Mouse (Mus musculus) hindbrain, embryonic 12.5 days (tissue): Measurements from ENCODE around the gene Exoc6b. TPM values are rescaled to one million over a fixed set of nuclear protein-coding genes. Genes with fewer than 3 reads are reported as not detected.

Experiments used
- ATAC-seq: fragments of 200-750 bp; cut with Nextera tagmentation; 2 replicates; pipeline ENCODE4 v1.8.0; 2017; ENCODE audit warnings: moderate TSS enrichment; ENCODE audit not compliant: low FRiP score
- H3K27ac ChIP-seq: fragments of 300-500 bp; sonication (generic); 2 replicates; pipeline ENCODE4 v1.5.1; 2016; ENCODE audit warnings: mild to moderate bottlenecking
- H3K27me3 ChIP-seq: fragments of 300-500 bp; sonication (generic); 2 replicates; pipeline ENCODE4 v1.6.1; 2016; ENCODE audit warnings: mild to moderate bottlenecking
- H3K36me3 ChIP-seq: fragments of 300-500 bp; sonication (generic); 2 replicates; pipeline ENCODE4 v1.6.1; 2016; ENCODE audit warnings: mild to moderate bottlenecking
- H3K4me1 ChIP-seq: fragments of 300-500 bp; sonication (generic); 2 replicates; pipeline ENCODE4 v1.6.1; 2016
- H3K4me2 ChIP-seq: fragments of 300-500 bp; sonication (generic); replicated peaks from 2 replicates; pipeline ENCODE4 v1.6.1; 2016; ENCODE audit warnings: mild to moderate bottlenecking
- H3K4me3 ChIP-seq: fragments of 300-500 bp; sonication (generic); 2 replicates; pipeline ENCODE4 v1.5.1; 2016; ENCODE audit warnings: mild to moderate bottlenecking
- H3K9ac ChIP-seq: fragments of 300-500 bp; sonication (generic); 2 replicates; pipeline ENCODE4 v1.6.1; 2016; ENCODE audit warnings: mild to moderate bottlenecking, moderate library complexity
- H3K9me3 ChIP-seq: fragments of 300-500 bp; sonication (generic); replicated peaks from 2 replicates; pipeline ENCODE4 v1.6.1; 2016; ENCODE audit warnings: mild to moderate bottlenecking
- WGBS: fragments of 180-500 bp; shearing (Covaris S2); methylation state at CpG from one replicate; pipeline ENCODE4 v1.1.7; 2016; 5-methylcytosine and 5-hydroxymethylcytosine counted together
- polyA plus RNA-seq: library from polyadenylated mRNA; unstranded; fragments of >200 nt; fragmentation: Nextera tagmentation; extraction: Ambion mirVana; gene quantifications from 2 replicates; pipeline ENCODE4 v1.2.1, GENCODE M21; 2016

The Exoc6b gene
- polyA plus RNA-seq, 1 experiment from 2014 or later: 51.5 TPM

DNA sequence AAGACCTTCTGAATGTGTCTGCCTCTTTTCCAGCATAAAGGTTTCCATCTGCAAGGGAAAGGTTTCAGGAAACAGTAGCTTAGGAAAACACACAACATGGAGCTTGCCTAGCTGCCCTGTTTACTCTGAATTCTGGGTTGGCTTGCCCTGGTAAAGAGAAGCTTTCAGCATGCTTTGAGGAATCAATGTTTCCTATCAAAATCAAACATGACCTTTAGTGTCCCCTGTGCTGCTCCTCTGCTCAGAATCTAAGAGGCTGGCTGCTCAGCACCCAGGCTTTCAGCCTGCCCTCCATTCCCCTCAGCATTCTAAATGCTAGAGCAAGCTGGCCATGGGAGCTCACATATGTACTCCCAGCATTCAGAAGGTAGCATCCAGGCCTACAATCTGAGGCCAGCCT lies 228.2 kb downstream of the Exoc6b start:
- Histone ChIP-seq H3K4me3 (no peak overlapping the region), H3K9ac (no peak overlapping the region), H3K9me3 (no peaks in the 10 kb centered on the region), H3K36me3 (peaks cover 3% of the 10 kb centered on the region; the same call in 1 of the 2 replicates), H3K4me1 (no peaks in the 10 kb centered on the region), H3K27me3 (no peaks in the 10 kb centered on the region), H3K27ac (no peak overlapping the region), H3K4me2 (no peak overlapping the region)
- ATAC-seq: no peak

DNA sequence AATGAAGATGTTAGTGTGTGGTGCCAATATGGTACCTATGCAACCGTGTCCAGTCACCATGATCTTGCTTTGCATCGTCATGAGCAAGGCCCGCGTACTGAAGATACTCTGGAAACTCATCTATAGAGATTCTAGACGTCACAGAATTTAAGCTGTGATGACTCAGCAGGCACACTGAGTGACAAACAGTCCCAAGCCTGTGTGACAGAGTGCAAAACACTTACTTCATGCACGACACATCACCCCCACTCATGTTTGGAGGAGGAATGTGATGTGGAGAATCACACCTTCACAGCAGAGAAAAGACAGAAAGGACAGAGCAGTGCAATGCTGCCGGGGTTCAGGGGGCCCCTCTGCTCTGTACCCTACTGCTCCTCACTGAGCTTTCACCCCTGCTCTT lies 261.8 kb downstream of the Exoc6b start:
- H3K36me3 ChIP-seq: peaks cover 5% of the 10 kb centered on the region
- no peak for ATAC-seq
- no peak overlapping the region for H3K4me2 ChIP-seq
- no peaks in the 10 kb centered on the region for H3K4me1 ChIP-seq
- no peak overlapping the region for H3K9ac ChIP-seq
- no peaks in the 10 kb centered on the region for H3K9me3 ChIP-seq
- no peak overlapping the region for H3K4me3 ChIP-seq
- H3K27ac ChIP-seq: no peak overlapping the region
- WGBS: 93% methylated on average over 7 of the region's 7 CpGs
- no peaks in the 10 kb centered on the region for H3K27me3 ChIP-seq

DNA sequence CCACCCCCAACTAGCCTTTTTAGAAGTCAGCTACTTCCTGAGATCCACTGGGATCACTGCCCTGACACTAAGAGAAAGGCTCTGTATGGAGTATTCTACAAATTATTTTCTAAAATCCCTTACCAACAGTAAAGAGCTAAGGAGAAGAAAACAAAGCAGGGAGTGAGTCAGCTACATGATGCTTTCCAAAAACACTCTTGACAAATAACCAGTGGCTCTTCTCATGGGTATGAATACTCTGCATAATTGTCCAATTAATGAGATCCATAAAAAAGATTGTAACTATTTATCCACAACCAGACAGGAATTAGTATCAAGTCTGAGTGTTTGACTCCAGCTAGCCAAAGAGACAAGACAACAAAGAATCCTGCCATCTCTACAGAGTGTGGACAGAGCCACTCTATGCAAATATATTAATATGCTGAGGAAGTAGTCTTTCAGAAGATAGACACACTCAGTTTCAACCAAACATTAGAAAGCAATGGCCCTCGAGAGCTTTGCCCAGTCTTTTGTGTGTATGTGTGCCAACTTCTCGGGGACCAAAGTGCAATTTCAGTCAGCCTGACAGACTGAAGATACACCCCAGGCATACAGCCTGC lies 263.1 kb downstream of the Exoc6b start:
- no peaks in the 10 kb centered on the region for H3K9me3 ChIP-seq
- 65% methylated on average over 2 of the region's 2 CpGs for WGBS

DNA sequence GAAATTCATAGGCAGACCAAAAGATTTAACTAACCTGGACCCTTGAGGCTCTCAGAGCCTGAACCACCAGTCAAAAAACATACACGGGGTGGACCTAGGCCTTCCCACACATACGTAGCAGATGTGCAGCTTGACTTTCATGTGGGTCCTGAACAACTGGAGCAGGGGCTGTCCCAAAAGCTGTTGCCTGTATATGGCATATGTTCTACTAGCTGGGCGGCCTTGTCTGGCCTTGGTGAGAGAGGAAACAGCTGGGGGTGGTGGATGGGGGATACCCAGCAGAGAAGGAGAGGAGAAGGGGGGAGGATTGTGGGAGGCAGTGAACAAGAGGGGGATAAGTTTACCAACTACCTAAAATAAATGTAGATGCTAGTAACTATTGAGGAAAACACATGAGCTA lies 270.6 kb downstream of the Exoc6b start:
- Histone ChIP-seq H3K27me3 (no peaks in the 10 kb centered on the region), H3K4me3 (no peak overlapping the region), H3K4me2 (no peak overlapping the region), H3K9me3 (no peaks in the 10 kb centered on the region), H3K9ac (no peak overlapping the region), H3K4me1 (no peaks in the 10 kb centered on the region), H3K36me3 (no peaks in the 10 kb centered on the region), H3K27ac (no peak overlapping the region)
- WGBS: 87% methylated on average over 3 of the region's 3 CpGs
- ATAC-seq: no peak

More for the DNA sequence above, 263.1 kb downstream of the Exoc6b start:
- no peaks in the 10 kb centered on the region for H3K4me1 ChIP-seq
- no peak overlapping the region for H3K4me2 ChIP-seq
- ATAC-seq: no peak
- no peak overlapping the region for H3K4me3 ChIP-seq
- no peaks in the 10 kb centered on the region for H3K36me3 ChIP-seq
- no peak overlapping the region for H3K9ac ChIP-seq
- no peaks in the 10 kb centered on the region for H3K27me3 ChIP-seq
- no peak overlapping the region for H3K27ac ChIP-seq

- Histone ChIP-seq H3K27me3 (no peaks in the 10 kb centered on the region), H3K36me3 (no peaks in the 10 kb centered on the region), H3K4me1 (peaks cover 6% of the 10 kb centered on the region; the same call in 1 of the 2 replicates), H3K9me3 (no peaks in the 10 kb centered on the region), H3K27ac (no peak overlapping the region), H3K9ac (no peak overlapping the region), H3K4me3 (no peak overlapping the region), H3K4me2 (no peak overlapping the region)
- WGBS: 81% methylated on average over 2 of the region's 2 CpGs
- ATAC-seq: no peak
These were observed 285.3 kb downstream of the Exoc6b start for GRCm38 (mm10) chr6:84783994-84784393.

DNA sequence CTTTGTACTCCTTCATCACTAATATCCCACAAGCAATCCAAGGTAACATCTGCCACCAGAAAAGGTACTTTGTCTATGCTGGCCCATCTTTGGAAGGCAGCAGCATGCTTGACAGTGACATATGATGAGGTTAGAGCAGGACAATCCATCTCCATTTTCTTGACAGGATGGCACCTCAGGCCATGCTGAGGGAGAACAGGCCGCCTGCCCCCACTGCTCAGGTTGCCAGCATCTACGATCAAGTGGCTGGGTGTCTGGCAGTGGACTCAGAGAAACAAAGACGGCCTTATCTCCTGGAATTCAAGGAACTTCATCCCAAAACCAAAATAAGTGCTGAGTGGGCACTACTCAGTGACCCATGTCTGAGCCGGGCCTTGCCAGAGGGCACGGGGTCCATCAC lies 289.3 kb downstream of the Exoc6b start:
- no peaks in the 10 kb centered on the region for H3K36me3 ChIP-seq
- peak overlapping the region; percentile 24; the same call in 1 of the 2 replicates for H3K27ac ChIP-seq
- ATAC-seq: peak; percentile 60; the same call in 1 of the 2 replicates
- no peak overlapping the region for H3K4me2 ChIP-seq
- 36% methylated on average over 5 of the region's 5 CpGs for WGBS
- H3K4me1 ChIP-seq: peaks cover 6% of the 10 kb centered on the region; the same call in 1 of the 2 replicates
- H3K4me3 ChIP-seq: no peak overlapping the region
- H3K9ac ChIP-seq: no peak overlapping the region
- H3K9me3 ChIP-seq: no peaks in the 10 kb centered on the region
- H3K27me3 ChIP-seq: no peaks in the 10 kb centered on the region

DNA sequence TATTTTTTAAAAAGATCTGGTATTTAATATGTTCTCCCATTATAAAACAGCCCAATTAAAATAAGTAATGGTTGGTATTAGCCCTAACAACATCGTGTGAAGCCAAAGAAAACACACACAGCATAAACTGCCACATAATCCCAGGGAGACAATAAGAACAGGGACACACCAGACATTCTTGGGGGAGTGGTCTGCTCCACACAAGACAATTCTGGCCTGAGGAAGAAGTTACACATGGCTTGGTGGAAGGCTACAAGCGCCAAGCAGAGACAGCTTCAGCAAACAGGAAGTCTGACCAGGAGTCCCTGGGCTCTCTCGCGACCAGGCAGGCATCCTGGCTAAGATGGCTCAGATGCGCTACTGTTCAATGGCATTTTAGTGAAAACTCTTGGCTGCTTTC lies 290.3 kb downstream of the Exoc6b start:
- Histone ChIP-seq H3K36me3 (no peaks in the 10 kb centered on the region), H3K27ac (no peak overlapping the region), H3K4me2 (no peak overlapping the region), H3K4me1 (peaks cover 6% of the 10 kb centered on the region; the same call in 1 of the 2 replicates), H3K4me3 (no peak overlapping the region), H3K9ac (no peak overlapping the region), H3K27me3 (no peaks in the 10 kb centered on the region), H3K9me3 (no peaks in the 10 kb centered on the region)
- no peak for ATAC-seq
- 62% methylated on average over 5 of the region's 5 CpGs for WGBS

DNA sequence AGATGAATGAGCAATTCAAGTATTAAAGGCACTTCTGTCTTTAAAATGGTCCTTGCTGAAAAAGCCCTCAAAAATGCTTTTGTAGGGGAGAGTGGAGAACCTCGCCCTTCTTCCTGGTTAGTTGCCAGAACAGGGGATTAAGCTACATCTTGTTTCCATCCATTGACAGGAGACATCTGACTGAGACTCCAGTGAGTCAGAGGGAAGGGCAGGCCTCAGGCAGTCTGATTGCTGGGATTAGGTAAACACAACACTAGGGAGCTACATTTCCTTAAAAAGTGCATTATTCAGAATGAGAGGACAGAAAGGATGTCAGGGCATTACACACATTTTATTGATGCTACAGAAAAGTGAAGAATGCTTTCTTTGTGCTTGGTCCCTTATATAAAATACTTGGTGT lies 293.4 kb downstream of the Exoc6b start:
- WGBS: 59% methylated on average over 1 of the region's 1 CpGs

DNA sequence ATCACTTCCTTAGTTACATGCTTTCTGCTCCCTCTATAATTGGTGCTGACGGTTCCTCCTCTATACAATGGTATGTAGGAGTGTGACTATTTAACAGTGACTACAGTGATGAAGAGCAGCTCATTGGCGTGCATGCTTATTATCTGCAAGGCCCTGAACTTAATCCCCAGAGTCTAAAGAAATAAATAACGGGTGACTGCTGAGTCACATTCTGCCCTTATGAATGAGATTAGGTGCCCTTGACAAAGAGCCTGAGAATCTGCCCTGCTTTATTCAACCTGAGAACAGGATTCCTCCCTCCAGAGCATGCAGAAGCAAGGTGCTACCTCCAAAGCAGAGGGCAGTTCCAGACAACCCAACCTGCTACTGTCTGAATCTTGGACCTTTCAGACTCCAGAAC lies 314.0 kb downstream of the Exoc6b start:
- H3K4me2 ChIP-seq: no peak overlapping the region
- 61% methylated on average over 3 of the region's 3 CpGs for WGBS
- no peaks in the 10 kb centered on the region for H3K36me3 ChIP-seq
- H3K9me3 ChIP-seq: no peaks in the 10 kb centered on the region
- no peaks in the 10 kb centered on the region for H3K4me1 ChIP-seq
- H3K9ac ChIP-seq: no peak overlapping the region
- H3K27ac ChIP-seq: no peak overlapping the region
- no peak overlapping the region for H3K4me3 ChIP-seq
- ATAC-seq: no peak
- H3K27me3 ChIP-seq: no peaks in the 10 kb centered on the region

More for the DNA sequence above, 293.4 kb downstream of the Exoc6b start:
- H3K36me3 ChIP-seq: no peaks in the 10 kb centered on the region
- no peaks in the 10 kb centered on the region for H3K9me3 ChIP-seq
- H3K9ac ChIP-seq: no peak overlapping the region
- no peaks in the 10 kb centered on the region for H3K27me3 ChIP-seq
- H3K4me3 ChIP-seq: no peak overlapping the region
- H3K4me1 ChIP-seq: peaks cover 9% of the 10 kb centered on the region; the same call in 1 of the 2 replicates
- H3K4me2 ChIP-seq: no peak overlapping the region
- no peak for ATAC-seq
- no peak overlapping the region for H3K27ac ChIP-seq

DNA sequence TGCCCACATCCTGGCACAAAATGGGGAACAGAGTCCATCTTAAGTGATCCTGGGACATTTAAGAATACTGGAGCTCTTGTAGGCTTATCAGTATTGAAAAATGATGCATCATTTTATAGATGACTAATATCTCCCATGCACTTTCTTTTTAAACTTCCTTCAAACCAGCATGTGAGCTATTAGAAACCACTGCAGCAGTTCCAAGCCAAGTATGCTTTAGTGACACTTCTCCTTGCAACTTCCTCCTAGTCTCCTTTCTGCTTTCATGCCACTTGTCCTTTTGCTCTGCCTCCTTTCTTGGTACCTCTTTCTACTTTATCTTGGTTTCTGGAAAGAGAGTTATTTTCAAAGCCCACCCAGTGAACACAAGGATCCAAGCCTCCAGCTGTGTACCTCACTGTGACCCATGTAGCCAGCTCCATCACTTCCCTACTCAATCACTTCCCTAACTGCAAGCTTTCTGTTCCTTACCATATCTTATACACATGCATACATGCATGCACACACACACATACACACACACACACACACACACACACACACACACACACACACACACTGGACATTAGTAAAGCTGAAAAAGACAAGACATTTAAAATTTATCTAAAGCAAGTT lies 316.4 kb downstream of the Exoc6b start:
- H3K4me3 ChIP-seq: no peak overlapping the region
- no peaks in the 10 kb centered on the region for H3K36me3 ChIP-seq
- no peak overlapping the region for H3K4me2 ChIP-seq
- H3K4me1 ChIP-seq: no peaks in the 10 kb centered on the region
- H3K9me3 ChIP-seq: no peaks in the 10 kb centered on the region
- no peak for ATAC-seq
- H3K9ac ChIP-seq: no peak overlapping the region
- no peaks in the 10 kb centered on the region for H3K27me3 ChIP-seq
- no peak overlapping the region for H3K27ac ChIP-seq

- H3K4me1 ChIP-seq: peaks cover 10% of the 10 kb centered on the region
- no peak for ATAC-seq
- no peaks in the 10 kb centered on the region for H3K9me3 ChIP-seq
- 82% methylated on average over 2 of the region's 2 CpGs for WGBS
- H3K4me2 ChIP-seq: no peak overlapping the region
- no peaks in the 10 kb centered on the region for H3K27me3 ChIP-seq
- H3K9ac ChIP-seq: no peak overlapping the region
- H3K27ac ChIP-seq: no peak overlapping the region
- no peak overlapping the region for H3K4me3 ChIP-seq
- no peaks in the 10 kb centered on the region for H3K36me3 ChIP-seq
These were observed 317.9 kb downstream of the Exoc6b start for GRCm38 (mm10) chr6:84751409-84751808.

GRCm38 (mm10) chr6:84746847-84747395 lies 322.4 kb downstream of the Exoc6b start:
- Histone ChIP-seq H3K4me3 (no peak overlapping the region), H3K9me3 (no peaks in the 10 kb centered on the region), H3K4me2 (no peak overlapping the region), H3K9ac (no peak overlapping the region), H3K36me3 (no peaks in the 10 kb centered on the region), H3K4me1 (peaks cover 17% of the 10 kb centered on the region), H3K27ac (peak overlapping the region; percentile 67; the same call in 1 of the 2 replicates), H3K27me3 (no peaks in the 10 kb centered on the region)
- 24% methylated on average over 10 of the region's 10 CpGs for whole genome bisulfite sequencing
- peak; percentile 85 for ATAC-seq
